ENCODE assay signal across 13 mouse cellular contexts in the genomic region with DNA sequence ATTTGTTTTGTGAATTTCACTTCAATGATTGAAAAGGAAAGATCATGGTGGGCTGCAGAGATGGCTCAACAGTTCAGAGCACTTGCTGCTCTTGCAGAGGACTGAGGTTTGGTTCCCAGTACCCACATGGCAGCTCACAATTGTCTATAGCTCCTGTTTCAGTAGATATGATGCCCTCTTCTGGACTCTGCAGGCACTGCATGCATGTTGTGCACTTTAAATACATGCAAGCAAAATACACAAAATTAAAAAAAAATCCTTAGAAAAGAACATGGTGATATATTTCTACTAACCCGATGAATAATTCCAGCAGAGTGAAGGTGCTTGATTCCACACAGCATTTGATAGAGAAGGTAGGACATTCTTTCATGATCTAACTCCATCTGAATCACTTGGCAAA. TPM values are rescaled to one million over a fixed set of nuclear protein-coding genes. Genes with fewer than 3 reads are reported as not detected.
DNase-seq lines count a peak whose midpoint lies in the region; ATAC-seq and TF ChIP-seq lines count a peak whose summit lies in the region.
"Had no signal": no experiment of that assay in that cellular context is flagged by ENCODE, and none has a peak within 500 bp of the region (broad histone marks: within the 10 kb centered on the region; RNA-seq: fewer than 3 reads in every experiment).

No protein-coding gene starts in this region.

- no peak overlapping the region for H3K4me3 ChIP-seq in hindbrain, postnatal 0 days (ENCODE audit: low read length)
- H3K4me3 ChIP-seq in hindbrain, embryonic 14.5 days (replicated peaks; ENCODE audit: low read length): no peak overlapping the region
- H3K4me3 ChIP-seq in midbrain, embryonic 11.5 days (ENCODE audit: low read depth, low read length): no peak overlapping the region
- H3K4me3 ChIP-seq in midbrain, embryonic 15.5 days: no peak overlapping the region
- H3K4me3 ChIP-seq: erythroblast, embryonic 14.5 days; liver, embryonic 13.5 days; stomach, embryonic 15.5 days had no signal

- no peaks in the 10 kb centered on the region for H3K9me3 ChIP-seq in hindbrain, postnatal 0 days (ENCODE audit: low read length)
- no peaks in the 10 kb centered on the region for H3K9me3 ChIP-seq in hindbrain, embryonic 14.5 days (ENCODE audit: control insufficient read depth, low read length)
- H3K9me3 ChIP-seq in midbrain, embryonic 11.5 days (ENCODE audit: control insufficient read depth, low read length): no peaks in the 10 kb centered on the region
- no peaks in the 10 kb centered on the region for H3K9me3 ChIP-seq in midbrain, embryonic 15.5 days
- H3K9me3 ChIP-seq: liver, embryonic 13.5 days; stomach, embryonic 15.5 days had no signal

- 98% methylated on average over 1 of the region's 1 CpGs for WGBS in hindbrain, postnatal 0 days
- 100% methylated on average over 1 of the region's 1 CpGs for whole genome bisulfite sequencing in hindbrain, embryonic 14.5 days
- 96% methylated on average over 1 of the region's 1 CpGs for WGBS in midbrain, embryonic 11.5 days
- 99% methylated on average over 1 of the region's 1 CpGs for WGBS in midbrain, embryonic 15.5 days

- H3K9ac ChIP-seq in hindbrain, postnatal 0 days (replicated peaks; ENCODE audit: low read length): no peak overlapping the region
- no peak overlapping the region for H3K9ac ChIP-seq in hindbrain, embryonic 14.5 days
- no peak overlapping the region for H3K9ac ChIP-seq in midbrain, embryonic 11.5 days (ENCODE audit: low read length)
- no peak overlapping the region for H3K9ac ChIP-seq in midbrain, embryonic 15.5 days
- H3K9ac ChIP-seq: liver, embryonic 13.5 days; stomach, embryonic 15.5 days had no signal

- ATAC-seq in hindbrain, postnatal 0 days: no peak
- ATAC-seq in hindbrain, embryonic 14.5 days (ENCODE audit: low FRiP score): no peak
- ATAC-seq in midbrain, embryonic 11.5 days (ENCODE audit: low FRiP score): no peak
- no peak for ATAC-seq in midbrain, embryonic 15.5 days (replicated peaks)

- no peaks in the 10 kb centered on the region for H3K27me3 ChIP-seq in hindbrain, postnatal 0 days (ENCODE audit: insufficient read depth, low read length)
- no peaks in the 10 kb centered on the region for H3K27me3 ChIP-seq in hindbrain, embryonic 14.5 days (ENCODE audit: control insufficient read depth, insufficient read depth, low read length)
- H3K27me3 ChIP-seq in midbrain, embryonic 11.5 days (ENCODE audit: control insufficient read depth, insufficient read depth, low read length): no peaks in the 10 kb centered on the region
- H3K27me3 ChIP-seq in midbrain, embryonic 15.5 days (replicated peaks): no peaks in the 10 kb centered on the region
- H3K27me3 ChIP-seq: liver, embryonic 13.5 days; stomach, embryonic 15.5 days had no signal

- no peak overlapping the region for H3K4me2 ChIP-seq in hindbrain, postnatal 0 days (ENCODE audit: low read depth, low read length)
- H3K4me2 ChIP-seq in hindbrain, embryonic 14.5 days (replicated peaks): no peak overlapping the region
- H3K4me2 ChIP-seq in midbrain, embryonic 11.5 days: no peak overlapping the region
- no peak overlapping the region for H3K4me2 ChIP-seq in midbrain, embryonic 15.5 days
- H3K4me2 ChIP-seq: liver, embryonic 13.5 days; stomach, embryonic 15.5 days had no signal

- no peaks in the 10 kb centered on the region for H3K36me3 ChIP-seq in hindbrain, postnatal 0 days (ENCODE audit: insufficient read depth, low read length)
- peaks cover 25% of the 10 kb centered on the region for H3K36me3 ChIP-seq in hindbrain, embryonic 14.5 days (replicated peaks; ENCODE audit: control insufficient read depth, insufficient read depth)
- H3K36me3 ChIP-seq in midbrain, embryonic 11.5 days (ENCODE audit: control insufficient read depth, insufficient read depth, low read length): no peaks in the 10 kb centered on the region
- H3K36me3 ChIP-seq in midbrain, embryonic 15.5 days (replicated peaks): peaks cover 5% of the 10 kb centered on the region

- no peak for DNase-seq in hindbrain, postnatal 0 days (ENCODE audit: low spot score)
- no peak for DNase-seq in hindbrain, embryonic 14.5 days (ENCODE audit: low spot score)
- DNase-seq in midbrain, embryonic 11.5 days (ENCODE audit: low spot score, missing footprints): peak; percentile 76
- peak; percentile 59 for DNase-seq in R1 (ENCODE audit: low read depth, low spot score)
- peak; percentile 9 for DNase-seq in thymus, postnatal 0 days (ENCODE audit: low spot score)
- DNase-seq in adrenal gland, postnatal 25 days: no peak
- no peak for DNase-seq in urinary bladder, postnatal 25 days (ENCODE audit: low spot score)
- DNase-seq: cerebellum, postnatal 36 days; kidney, adult 11 months; liver, embryonic 13.5 days had no signal

- no peaks in the 10 kb centered on the region for H3K4me1 ChIP-seq in hindbrain, postnatal 0 days (ENCODE audit: insufficient read depth, low read length)
- no peaks in the 10 kb centered on the region for H3K4me1 ChIP-seq in hindbrain, embryonic 14.5 days (replicated peaks; ENCODE audit: control insufficient read depth, insufficient read depth, low read length)
- H3K4me1 ChIP-seq in midbrain, embryonic 11.5 days (ENCODE audit: control insufficient read depth, insufficient read depth, low read length): no peaks in the 10 kb centered on the region
- H3K4me1 ChIP-seq in midbrain, embryonic 15.5 days: no peaks in the 10 kb centered on the region
- H3K4me1 ChIP-seq: liver, embryonic 13.5 days; stomach, embryonic 15.5 days had no signal

- H3K27ac ChIP-seq in hindbrain, postnatal 0 days: no peak overlapping the region
- no peak overlapping the region for H3K27ac ChIP-seq in hindbrain, embryonic 14.5 days
- H3K27ac ChIP-seq in midbrain, embryonic 11.5 days (ENCODE audit: low read depth, low read length): no peak overlapping the region
- H3K27ac ChIP-seq in midbrain, embryonic 15.5 days: no peak overlapping the region
- H3K27ac ChIP-seq: liver, embryonic 13.5 days; stomach, embryonic 15.5 days had no signal

- TF ChIP-seq CTCF in hindbrain, postnatal 0 days (IDR thresholded peaks at IDR 0.05; ENCODE audit: low read depth): peak; percentile 14; the same call in 1 of the 2 replicates

RNA-seq across cellular contexts. Expression of gene Mapk8, which starts 44.6 kb away (rescaled TPM):
- total RNA-seq in hindbrain, postnatal 0 days (2014; rRNA removed): 67.0 and 92.9 TPM in 2 replicates
- polyA plus RNA-seq in hindbrain, postnatal 0 days (2015; fragmentation: Nextera tagmentation; extraction: Ambion mirVana): 30.6 and 30.8 TPM in 2 replicates
- polyA plus RNA-seq in hindbrain, embryonic 14.5 days (2014; fragmentation: Nextera tagmentation; extraction: Ambion mirVana): 42.8 and 45.4 TPM in 2 replicates
- 24.5 and 27.4 TPM in 2 replicates for polyA plus RNA-seq in midbrain, embryonic 11.5 days (2014; fragmentation: Nextera tagmentation; extraction: Ambion mirVana)
- 33.2 and 36.2 TPM in 2 replicates for polyA plus RNA-seq in midbrain, embryonic 15.5 days (2015; fragmentation: Nextera tagmentation; extraction: Ambion mirVana)
- 11.9 and 12.0 TPM in 2 replicates for polyA plus RNA-seq in thymus, postnatal 0 days (2015; fragmentation: Nextera tagmentation; extraction: Ambion mirVana)
- 22.3 and 26.9 TPM in 2 replicates for total RNA-seq in adrenal gland, postnatal 25 days (2021)

Comparison
In these comparisons a context has a peak if more than half of its experiments do, and no peak if none do; other contexts are left out.
1. DNase-seq: peak in midbrain, embryonic 11.5 days (single experiment), R1 (single experiment) and thymus, postnatal 0 days (single experiment); none in hindbrain, postnatal 0 days (single experiment), hindbrain, embryonic 14.5 days (single experiment), adrenal gland, postnatal 25 days (single experiment) and urinary bladder, postnatal 25 days (single experiment).